Mouse (Mus musculus): ENCODE data around the gene Krt8. TPM values are rescaled to one million over a fixed set of nuclear protein-coding genes. Genes with fewer than 3 reads are reported as not detected.

The Krt8 gene
- total RNA-seq, 4 experiments from 2014 or later, result 0.92 to 3.0 (median 1.5) TPM

- DNase-seq (ENCODE audit: low spot score), result peak; percentile 51
Measured at GRCm38 (mm10) chr15:101976023-101976422, 28.3 kb downstream of the Krt8 start.

DNA sequence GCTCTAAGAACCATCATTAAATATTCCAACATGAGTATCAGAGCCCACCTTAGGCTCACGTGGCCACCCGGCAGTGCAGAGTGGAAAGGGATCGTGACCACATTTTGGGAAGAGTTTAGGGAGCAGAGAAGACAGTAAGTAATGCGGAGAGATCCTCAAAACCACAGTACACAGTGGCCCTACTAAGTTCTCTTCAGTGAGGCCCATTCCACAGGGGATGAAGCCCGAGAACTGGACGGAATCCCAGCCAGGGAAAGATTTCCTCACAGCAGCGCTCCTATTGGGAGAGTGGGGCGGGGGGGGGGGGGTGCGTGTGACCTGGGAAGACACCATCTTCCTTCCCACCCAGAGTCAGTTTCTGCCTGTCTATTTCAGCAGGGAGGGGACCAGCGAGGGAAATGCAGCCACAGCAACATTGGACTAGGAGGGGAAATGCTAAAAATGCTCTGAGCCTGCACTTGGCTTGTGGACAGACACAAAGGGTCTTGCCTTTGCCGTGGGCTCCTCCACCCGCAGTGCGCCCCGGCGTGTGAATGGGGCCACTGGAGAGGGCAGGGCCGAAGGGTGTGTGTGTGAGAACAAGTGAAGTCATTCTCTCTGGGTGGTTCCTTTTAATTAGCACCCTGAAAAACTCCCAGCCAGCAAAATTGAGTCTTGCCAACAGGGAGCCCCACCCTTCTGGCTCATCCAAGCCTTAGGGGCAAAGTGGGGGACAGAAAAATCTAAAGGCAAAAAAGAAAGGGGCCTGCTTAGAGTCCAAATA lies 30.0 kb downstream of the Krt8 start:
- DNase-seq (ENCODE audit: low spot score), result no peak

- peak; percentile 96 for DNase-seq (ENCODE audit: low spot score)
Measured at GRCm38 (mm10) chr15:101973414-101974077, 30.7 kb downstream of the Krt8 start.

- no peak for DNase-seq (ENCODE audit: low spot score)
Measured at GRCm38 (mm10) chr15:101970536-101970935, 33.7 kb downstream of the Krt8 start.

DNA sequence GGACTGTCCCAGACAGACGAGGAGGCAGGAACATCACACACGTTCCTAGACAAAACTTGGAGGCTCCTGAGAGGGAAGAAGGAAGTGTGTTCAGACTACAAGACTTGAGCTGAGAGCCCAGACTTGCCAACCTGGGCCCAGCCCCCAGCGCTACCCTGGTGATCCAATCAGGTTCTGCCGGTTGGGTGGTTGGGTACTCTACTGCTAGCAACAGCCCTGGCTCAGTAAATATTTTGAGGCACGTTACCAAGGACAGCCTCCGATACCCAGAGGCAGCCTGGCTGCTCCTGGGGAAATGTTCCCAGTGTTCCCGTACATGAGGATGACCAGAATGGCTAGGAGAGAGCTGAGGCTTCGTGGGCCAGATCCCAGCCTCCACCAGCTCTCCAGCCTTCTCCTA lies 37.5 kb downstream of the Krt8 start:
- DNase-seq (ENCODE audit: low spot score), result no peak

- DNase-seq (ENCODE audit: low spot score), result no peak
Measured at GRCm38 (mm10) chr15:101958891-101959290, 45.4 kb downstream of the Krt8 start.

- no peak for DNase-seq (ENCODE audit: low spot score)
Measured at GRCm38 (mm10) chr15:101954187-101954586, 50.1 kb downstream of the Krt8 start, which contains the start of gene Krt78. Gene Krt78, minus strand, starts transcription at chr15:101954287.

DNA sequence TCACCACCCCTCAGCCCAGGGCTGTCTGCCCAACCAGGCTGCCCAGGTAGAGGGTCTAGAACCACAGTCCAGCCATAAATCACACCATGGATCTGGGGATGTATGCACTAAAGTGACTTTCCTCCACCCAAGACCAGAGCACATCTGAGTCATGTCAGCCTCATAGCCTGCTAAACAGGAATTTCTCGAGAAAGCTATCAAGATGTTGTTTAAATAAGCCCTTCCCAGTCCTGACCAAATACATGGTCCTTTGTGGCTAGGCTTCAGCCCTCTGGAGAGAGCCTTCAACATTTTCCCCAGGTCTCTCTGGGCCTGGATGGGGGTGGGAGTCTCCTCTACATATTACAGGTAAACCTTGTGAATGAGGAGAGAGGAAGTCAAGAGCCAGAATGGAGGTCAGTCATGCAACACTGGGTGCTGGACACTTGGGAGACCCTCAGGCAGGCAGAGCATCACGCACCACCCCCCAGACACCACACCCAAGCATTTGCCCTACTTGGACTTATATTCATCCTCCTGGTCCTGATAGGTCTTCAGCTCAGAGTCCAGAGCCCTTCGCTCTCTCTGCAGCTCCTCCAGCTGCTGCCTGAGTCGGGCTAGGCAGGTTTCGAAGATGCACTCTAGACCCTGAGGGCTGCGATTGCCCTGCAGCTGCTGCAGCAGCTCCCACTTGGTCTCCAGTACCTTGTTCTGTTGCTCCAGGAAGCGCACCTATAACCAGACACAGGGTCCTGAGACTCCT lies 51.4 kb downstream of the Krt8 start:
- no peak for DNase-seq (ENCODE audit: low spot score)

Other genes starting within 250 kb of the Krt8 start
- gene Krt72, start 218.0 kb downstream of the Krt8 start, total RNA-seq (2022), result not detected
- gene Krt73, start 202.1 kb downstream of the Krt8 start, total RNA-seq (2022), result not detected
- not detected for gene Krt2, start 186.3 kb downstream of the Krt8 start, total RNA-seq (2022)
- not detected for gene Krt1, start 153.7 kb downstream of the Krt8 start, total RNA-seq (2022)
- gene Krt77, start 134.8 kb downstream of the Krt8 start, total RNA-seq (2022), result not detected
- gene Krt76, start 111.6 kb downstream of the Krt8 start, total RNA-seq (2022), result not detected
- not detected for gene Krt4, start 79.7 kb downstream of the Krt8 start, total RNA-seq (2022)
- not detected for gene Krt79, start 64.2 kb downstream of the Krt8 start, total RNA-seq (2022)
- gene Krt78, start 50.2 kb downstream of the Krt8 start, total RNA-seq (2022), result under 1 TPM in 1 of 4 experiments, not detected in 3; 0.06 TPM
- 1 to 10 TPM; 1.9 to 3.9 (median 2.5) TPM for gene Krt18, start 23.7 kb upstream of the Krt8 start, total RNA-seq (2022)
- gene Eif4b, start 69.3 kb upstream of the Krt8 start, total RNA-seq (2022), result 100 to 1,000 TPM; 161 to 190 (median 169) TPM
- gene Tns2, start 95.9 kb upstream of the Krt8 start, total RNA-seq (2022), result 100 to 1,000 TPM; 123 to 146 (median 133) TPM
- 10 to 100 TPM; 13.2 to 16.8 (median 15.6) TPM for gene Spryd3, start 131.8 kb upstream of the Krt8 start, total RNA-seq (2022)
- 10 to 100 TPM; 20.6 to 52.4 (median 26.0) TPM for gene Igfbp6, start 139.9 kb upstream of the Krt8 start, total RNA-seq (2022)
- gene Soat2, start 146.0 kb upstream of the Krt8 start, total RNA-seq (2022), result under 1 TPM in 3 of 4 experiments, not detected in 1; 0.11 to 0.13 (median 0.12) TPM
- 10 to 100 TPM; 31.5 to 40.0 (median 35.5) TPM for gene Zfp740, start 198.8 kb upstream of the Krt8 start, total RNA-seq (2022)
- gene Csad, start 200.2 kb upstream of the Krt8 start, total RNA-seq (2022), result 10 to 100 TPM; 14.2 to 18.9 (median 16.2) TPM
- 1 to 10 TPM in 2 of 4 experiments, under 1 TPM in 2; 0.82 to 3.2 (median 1.5) TPM for gene Itgb7, start 227.5 kb upstream of the Krt8 start, total RNA-seq (2022)